Mouse (Mus musculus): ENCODE results near the gene Dclre1b. TPM values are rescaled to one million over a fixed set of nuclear protein-coding genes. Genes with fewer than 3 reads are reported as not detected.
"Not testable (repeated sequence)": the region's sequence is repeated elsewhere in the genome, so short reads cannot be mapped to it uniquely, and the experiment has no call there.

Gene Dclre1b
- polyA plus RNA-seq, 1 experiment from 2014 or later = 18.8 TPM

GRCm38 (mm10) chr3:103792566-103792965 lies 16.7 kb downstream of the Dclre1b start:
- no peaks in the 10 kb centered on the region for H3K27me3 ChIP-seq (ENCODE audit: control insufficient read depth, insufficient read depth, low read length)
- H3K27ac ChIP-seq = no peak overlapping the region
- ATAC-seq (ENCODE audit: low FRiP score) (no peak), DNase-seq (ENCODE audit: low spot score) (no peak)
- no peak overlapping the region for H3K4me2 ChIP-seq (replicated peaks)
- peaks cover 20% of the 10 kb centered on the region for H3K4me1 ChIP-seq (replicated peaks; ENCODE audit: control insufficient read depth, insufficient read depth, low read length)
- H3K9me3 ChIP-seq (ENCODE audit: control insufficient read depth, low read length) = no peaks in the 10 kb centered on the region
- H3K9ac ChIP-seq = no peak overlapping the region
- no peaks in the 10 kb centered on the region for H3K36me3 ChIP-seq (replicated peaks; ENCODE audit: control insufficient read depth, insufficient read depth)
- H3K4me3 ChIP-seq (replicated peaks; ENCODE audit: low read length) = no peak overlapping the region
- WGBS = 79% methylated on average over 1 of the region's 1 CpGs

GRCm38 (mm10) chr3:103792111-103792406 lies 17.2 kb downstream of the Dclre1b start:
- not testable (repeated sequence) for H3K36me3 ChIP-seq (replicated peaks; ENCODE audit: control insufficient read depth, insufficient read depth); DNase-seq (ENCODE audit: low spot score); H3K27me3 ChIP-seq (ENCODE audit: control insufficient read depth, insufficient read depth, low read length); ATAC-seq (ENCODE audit: low FRiP score); H3K27ac ChIP-seq; H3K9me3 ChIP-seq (ENCODE audit: control insufficient read depth, low read length)
- WGBS = 80% methylated on average over 5 of the region's 5 CpGs
- H3K9ac ChIP-seq = peak overlapping the region; percentile 91
- H3K4me2 ChIP-seq (replicated peaks) = peak overlapping the region; percentile 66
- H3K4me1 ChIP-seq (replicated peaks; ENCODE audit: control insufficient read depth, insufficient read depth, low read length) = peaks cover 20% of the 10 kb centered on the region
- H3K4me3 ChIP-seq (replicated peaks; ENCODE audit: low read length) = peak overlapping the region; percentile 90; the same call in 1 of the 2 replicates

- peak within 1 kb of the TSS; percentile 92 for H3K27ac ChIP-seq
- peak within 1 kb of the TSS; percentile 90 for H3K4me3 ChIP-seq (replicated peaks; ENCODE audit: low read length)
- H3K36me3 ChIP-seq (replicated peaks; ENCODE audit: control insufficient read depth, insufficient read depth) = no peaks in the 10 kb centered on the region
- peak within 1 kb of the TSS; percentile 89 for H3K4me2 ChIP-seq (replicated peaks)
- H3K27me3 ChIP-seq (ENCODE audit: control insufficient read depth, insufficient read depth, low read length) = no peaks in the 10 kb centered on the region
- peaks cover 20% of the 10 kb centered on the region for H3K4me1 ChIP-seq (replicated peaks; ENCODE audit: control insufficient read depth, insufficient read depth, low read length)
- H3K9me3 ChIP-seq (ENCODE audit: control insufficient read depth, low read length) = no peaks in the 10 kb centered on the region
- DNase-seq (ENCODE audit: low spot score) = peak; percentile 86
- ATAC-seq (ENCODE audit: low FRiP score) = peak; percentile 98
- WGBS = 14% methylated on average over 39 of the region's 49 CpGs
- peak within 1 kb of the TSS; percentile 91 for H3K9ac ChIP-seq
These were observed 17.8 kb downstream of the Dclre1b start, which contains the start of gene Hipk1 for GRCm38 (mm10) chr3:103791230-103792110. Gene Hipk1 (minus strand): TSS chr3:103791563.

GRCm38 (mm10) chr3:103790346-103791145 lies 18.7 kb downstream of the Dclre1b start:
- ATAC-seq (ENCODE audit: low FRiP score) = peak; percentile 78
- H3K9ac ChIP-seq = peak overlapping the region; percentile 91
- peak overlapping the region; percentile 92 for H3K27ac ChIP-seq
- H3K27me3 ChIP-seq (ENCODE audit: control insufficient read depth, insufficient read depth, low read length) = no peaks in the 10 kb centered on the region
- WGBS = under 1% methylated on average over 51 of the region's 61 CpGs
- no peak for DNase-seq (ENCODE audit: low spot score)
- peaks cover 20% of the 10 kb centered on the region for H3K4me1 ChIP-seq (replicated peaks; ENCODE audit: control insufficient read depth, insufficient read depth, low read length)
- H3K36me3 ChIP-seq (replicated peaks; ENCODE audit: control insufficient read depth, insufficient read depth) = no peaks in the 10 kb centered on the region
- H3K4me3 ChIP-seq (replicated peaks; ENCODE audit: low read length) = peak overlapping the region; percentile 90
- H3K4me2 ChIP-seq (replicated peaks) = peak overlapping the region; percentile 89
- no peaks in the 10 kb centered on the region for H3K9me3 ChIP-seq (ENCODE audit: control insufficient read depth, low read length)

GRCm38 (mm10) chr3:103789891-103790345 lies 19.3 kb downstream of the Dclre1b start:
- 1% methylated on average over 14 of the region's 14 CpGs for WGBS
- peak; percentile 30 for DNase-seq (ENCODE audit: low spot score)

GRCm38 (mm10) chr3:103789096-103789495 lies 20.1 kb downstream of the Dclre1b start:
- H3K4me2 ChIP-seq (replicated peaks) = peak overlapping the region; percentile 89

More at GRCm38 (mm10) chr3:103789891-103790345, 19.3 kb downstream of the Dclre1b start:
- peak overlapping the region; percentile 90 for H3K4me3 ChIP-seq (replicated peaks; ENCODE audit: low read length)
- no peaks in the 10 kb centered on the region for H3K27me3 ChIP-seq (ENCODE audit: control insufficient read depth, insufficient read depth, low read length)
- H3K27ac ChIP-seq = peak overlapping the region; percentile 92
- peak overlapping the region; percentile 91 for H3K9ac ChIP-seq
- no peaks in the 10 kb centered on the region for H3K36me3 ChIP-seq (replicated peaks; ENCODE audit: control insufficient read depth, insufficient read depth)
- H3K9me3 ChIP-seq (ENCODE audit: control insufficient read depth, low read length) = no peaks in the 10 kb centered on the region
- peaks cover 20% of the 10 kb centered on the region for H3K4me1 ChIP-seq (replicated peaks; ENCODE audit: control insufficient read depth, insufficient read depth, low read length)
- no peak for ATAC-seq (ENCODE audit: low FRiP score)
- peak overlapping the region; percentile 89 for H3K4me2 ChIP-seq (replicated peaks)

GRCm38 (mm10) chr3:103787225-103787624 lies 22.0 kb downstream of the Dclre1b start:
- Histone ChIP-seq H3K36me3 (replicated peaks; ENCODE audit: control insufficient read depth, insufficient read depth) (no peaks in the 10 kb centered on the region), H3K27ac (no peak overlapping the region), H3K4me2 (replicated peaks) (no peak overlapping the region), H3K4me1 (replicated peaks; ENCODE audit: control insufficient read depth, insufficient read depth, low read length) (peaks cover 20% of the 10 kb centered on the region), H3K9me3 (ENCODE audit: control insufficient read depth, low read length) (no peaks in the 10 kb centered on the region), H3K27me3 (ENCODE audit: control insufficient read depth, insufficient read depth, low read length) (no peaks in the 10 kb centered on the region), H3K4me3 (replicated peaks; ENCODE audit: low read length) (no peak overlapping the region), H3K9ac (no peak overlapping the region)
- ATAC-seq (ENCODE audit: low FRiP score) = no peak
- DNase-seq (ENCODE audit: low spot score) = no peak
- WGBS = 68% methylated on average over 7 of the region's 7 CpGs

More at GRCm38 (mm10) chr3:103789096-103789495, 20.1 kb downstream of the Dclre1b start:
- Histone ChIP-seq H3K4me1 (replicated peaks; ENCODE audit: control insufficient read depth, insufficient read depth, low read length) (peaks cover 20% of the 10 kb centered on the region), H3K9me3 (ENCODE audit: control insufficient read depth, low read length) (no peaks in the 10 kb centered on the region), H3K9ac (0 out of 2 replicates have a peak overlapping the region, but pooled peaks have one; percentile 11), H3K4me3 (replicated peaks; ENCODE audit: low read length) (peak overlapping the region; percentile 90; the same call in 1 of the 2 replicates), H3K27me3 (ENCODE audit: control insufficient read depth, insufficient read depth, low read length) (no peaks in the 10 kb centered on the region), H3K36me3 (replicated peaks; ENCODE audit: control insufficient read depth, insufficient read depth) (no peaks in the 10 kb centered on the region), H3K27ac (no peak overlapping the region)
- ATAC-seq (ENCODE audit: low FRiP score) = no peak
- 89% methylated on average over 7 of the region's 7 CpGs for WGBS
- DNase-seq (ENCODE audit: low spot score) = no peak

- H3K4me1 ChIP-seq (replicated peaks; ENCODE audit: control insufficient read depth, insufficient read depth, low read length) = no peaks in the 10 kb centered on the region; the same call in 1 of the 2 replicates
- H3K9ac ChIP-seq = no peak overlapping the region
- no peaks in the 10 kb centered on the region for H3K27me3 ChIP-seq (ENCODE audit: control insufficient read depth, insufficient read depth, low read length)
- peaks cover under 1% of the 10 kb centered on the region; the same call in 1 of the 2 replicates for H3K36me3 ChIP-seq (replicated peaks; ENCODE audit: control insufficient read depth, insufficient read depth)
- DNase-seq (ENCODE audit: low spot score) (no peak), ATAC-seq (ENCODE audit: low FRiP score) (no peak)
- 93% methylated on average over 4 of the region's 4 CpGs for WGBS
- H3K4me3 ChIP-seq (replicated peaks; ENCODE audit: low read length) = no peak overlapping the region
- H3K4me2 ChIP-seq (replicated peaks) = no peak overlapping the region
- no peak overlapping the region for H3K27ac ChIP-seq
- no peaks in the 10 kb centered on the region for H3K9me3 ChIP-seq (ENCODE audit: control insufficient read depth, low read length)
These were observed 26.2 kb downstream of the Dclre1b start for GRCm38 (mm10) chr3:103782844-103783609.

All from hindbrain, embryonic 14.5 days (tissue).